Mouse (Mus musculus) liver, embryonic 14.5 days (tissue): Measurements from ENCODE around the gene Adgrl2.

ENCODE experiments used
- CTCF ChIP-seq: IDR thresholded peaks from 2 replicates; pipeline ENCODE4 v1.5.1; 2016; ENCODE audit warnings: antibody characterized with exemption, low read depth, control low read depth
- EP300 ChIP-seq: IDR thresholded peaks from 2 replicates; pipeline ENCODE4 v1.6.1; 2016; ENCODE audit warnings: antibody characterized with exemption, low read depth

GRCm38 (mm10) chr3:148872563-148872962 lies 117.8 kb downstream of the Adgrl2 start:
- TF ChIP-seq CTCF = no peak
- TF ChIP-seq EP300 = no peak
